Mouse (Mus musculus) kidney, embryonic 14.5 days (tissue): ENCODE results near the gene Adam33. TPM values are rescaled to one million over a fixed set of nuclear protein-coding genes. Genes with fewer than 3 reads are reported as not detected.
"Not testable (repeated sequence)": the region's sequence is repeated elsewhere in the genome, so short reads cannot be mapped to it uniquely, and the experiment has no call there.

Source experiments
- ATAC-seq: fragments of 200-750 bp; cut with Nextera tagmentation; 2 replicates; pipeline ENCODE4 v1.8.0; 2017; ENCODE audit warnings: moderate number of reproducible peaks, mild to moderate bottlenecking, moderate TSS enrichment, moderate library complexity; ENCODE audit not compliant: low FRiP score, low TSS enrichment
- H3K27ac ChIP-seq: fragments of 300-500 bp; sonication (generic); 2 replicates; pipeline ENCODE4 v1.5.1; 2014; ENCODE audit warnings: low read depth, mild to moderate bottlenecking, low read length, moderate library complexity, mixed read lengths
- H3K27me3 ChIP-seq: fragments of 300-500 bp; sonication (generic); 2 replicates; pipeline ENCODE4 v1.6.1; 2014; ENCODE audit warnings: mild to moderate bottlenecking, low read length; ENCODE audit not compliant: control insufficient read depth, insufficient read depth
- H3K36me3 ChIP-seq: fragments of 300-500 bp; sonication (generic); 2 replicates; pipeline ENCODE4 v1.6.1; 2014; ENCODE audit warnings: low read length, mixed read lengths; ENCODE audit not compliant: control insufficient read depth, insufficient read depth
- H3K4me1 ChIP-seq: fragments of 300-500 bp; sonication (generic); 2 replicates; pipeline ENCODE4 v1.6.1; 2014; ENCODE audit warnings: low read length, mixed read lengths; ENCODE audit not compliant: control insufficient read depth, insufficient read depth
- H3K4me2 ChIP-seq: fragments of 300-500 bp; sonication (generic); replicated peaks from 2 replicates; pipeline ENCODE4 v1.6.1; 2014; ENCODE audit warnings: low read depth, mild to moderate bottlenecking, low read length
- H3K4me3 ChIP-seq: fragments of 300-500 bp; sonication (generic); 2 replicates; pipeline ENCODE4 v1.5.1; 2014; ENCODE audit warnings: mild to moderate bottlenecking, low read length
- H3K9ac ChIP-seq: fragments of 300-500 bp; sonication (generic); 2 replicates; pipeline ENCODE4 v1.6.1; 2014; ENCODE audit warnings: low read depth, mild to moderate bottlenecking, low read length, moderate library complexity
- H3K9me3 ChIP-seq: fragments of 300-500 bp; sonication (generic); 2 replicates; pipeline ENCODE4 v1.6.1; 2016; ENCODE audit warnings: low read length; ENCODE audit not compliant: control insufficient read depth
- WGBS: fragments of 180-500 bp; shearing (Covaris S2); extraction: QIAGEN DNeasy Blood & Tissue Kit; methylation state at CpG from one replicate; pipeline ENCODE4 v1.1.7; 2014; 5-methylcytosine and 5-hydroxymethylcytosine counted together
- polyA plus RNA-seq: library from polyadenylated mRNA; unstranded; fragments of >200 nt; fragmentation: Nextera tagmentation; extraction: Ambion mirVana; gene quantifications from 2 replicates; pipeline ENCODE4 v1.2.1, GENCODE M21; 2014

Adam33 gene
- polyA plus RNA-seq, 1 experiment from 2014 or later, result 1.0 TPM

DNA sequence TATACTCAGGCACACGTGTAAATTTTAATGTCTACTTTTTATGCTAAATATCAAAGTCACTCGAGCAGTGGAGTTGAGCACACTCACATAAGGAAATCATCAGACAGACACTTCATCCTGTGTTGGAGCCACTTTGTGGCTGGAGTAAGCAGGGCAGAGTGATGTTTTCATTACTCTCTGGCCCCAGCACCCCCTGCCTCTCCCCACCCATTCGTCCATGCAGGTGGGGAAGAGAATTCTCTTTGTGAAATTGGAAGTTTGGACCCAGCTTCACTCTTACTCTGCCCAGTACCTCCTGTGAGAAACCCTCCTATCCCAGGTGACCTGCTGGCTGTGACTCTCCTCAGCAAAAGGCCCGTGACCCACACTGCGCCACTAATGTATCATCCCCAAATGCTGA lies 24.9 kb downstream of the Adam33 start:
- Histone ChIP-seq H3K4me1 (peaks cover 12% of the 10 kb centered on the region), H3K4me2 (no peak overlapping the region), H3K27me3 (peaks cover 28% of the 10 kb centered on the region), H3K9me3 (0 out of 2 replicates have a peak, but pooled peaks cover 3% of the 10 kb centered on the region), H3K9ac (no peak overlapping the region), H3K4me3 (no peak overlapping the region), H3K27ac (no peak overlapping the region), H3K36me3 (no peaks in the 10 kb centered on the region)
- 84% methylated on average over 5 of the region's 5 CpGs for WGBS
- ATAC-seq, result no peak

DNA sequence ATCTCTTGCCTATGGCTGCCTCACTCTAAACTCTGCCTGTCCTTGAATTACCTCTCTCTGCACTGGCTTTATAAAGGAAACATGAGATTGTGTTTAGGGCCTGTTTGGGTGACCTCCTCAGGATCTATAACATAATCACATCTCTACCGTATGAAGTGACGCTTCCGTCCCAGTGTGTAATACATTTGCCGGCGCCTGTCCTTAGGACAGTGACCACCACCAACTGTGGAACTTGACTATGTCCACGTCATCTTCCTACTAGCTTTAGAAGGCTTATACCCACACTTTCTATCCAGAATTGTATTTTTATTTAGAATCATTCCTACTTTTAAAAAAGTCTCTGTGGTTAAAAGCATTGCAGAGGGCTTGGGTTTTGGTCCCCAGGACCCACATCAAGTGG lies 25.4 kb downstream of the Adam33 start:
- H3K9ac ChIP-seq, result no peak overlapping the region

DNA sequence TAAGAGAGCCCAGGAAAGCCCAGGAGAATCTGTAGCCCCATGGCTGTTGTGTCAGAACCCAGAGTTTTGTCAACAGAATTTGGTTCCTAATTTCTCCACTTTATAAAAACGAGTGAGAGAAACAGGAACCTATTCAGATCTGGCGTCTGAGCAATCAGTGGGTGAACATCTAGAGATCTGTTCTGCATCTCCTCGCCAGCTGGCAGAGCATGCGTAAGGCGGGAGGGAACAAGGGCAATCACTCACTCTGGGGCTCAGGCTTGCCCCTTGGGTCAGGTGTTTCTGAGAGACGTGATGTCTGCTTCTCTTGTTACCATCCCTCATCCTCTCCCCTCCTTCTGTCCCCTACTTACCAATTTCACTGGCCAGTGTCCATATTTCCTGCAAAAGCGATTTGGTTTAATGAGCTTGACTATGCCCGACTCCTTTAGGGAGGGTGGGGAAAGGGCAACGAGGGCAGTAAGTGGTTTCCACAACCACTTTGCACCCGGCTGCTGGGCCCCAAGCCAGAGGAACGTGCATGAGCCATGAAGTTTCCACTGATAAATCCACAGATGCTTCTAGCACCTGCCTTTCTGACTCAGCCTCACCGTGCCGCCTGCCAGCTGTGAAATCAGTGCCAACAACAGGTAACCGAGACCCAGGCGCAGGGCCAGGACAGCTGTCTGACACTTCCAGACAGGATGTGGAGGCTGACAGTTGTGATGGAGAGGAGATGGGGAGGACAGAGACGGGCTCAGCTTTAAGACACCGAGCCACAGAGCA lies 26.2 kb downstream of the Adam33 start:
- no peak overlapping the region for H3K9ac ChIP-seq
- ATAC-seq, result no peak
- WGBS, result 38% methylated on average over 17 of the region's 17 CpGs

More for the DNA sequence above, 25.4 kb downstream of the Adam33 start:
- Histone ChIP-seq H3K27me3 (peaks cover 28% of the 10 kb centered on the region), H3K9me3 (0 out of 2 replicates have a peak, but pooled peaks cover 3% of the 10 kb centered on the region), H3K4me2 (no peak overlapping the region), H3K36me3 (no peaks in the 10 kb centered on the region), H3K4me1 (peaks cover 12% of the 10 kb centered on the region), H3K27ac (no peak overlapping the region), H3K4me3 (no peak overlapping the region)
- 90% methylated on average over 6 of the region's 6 CpGs for WGBS
- no peak for ATAC-seq

DNA sequence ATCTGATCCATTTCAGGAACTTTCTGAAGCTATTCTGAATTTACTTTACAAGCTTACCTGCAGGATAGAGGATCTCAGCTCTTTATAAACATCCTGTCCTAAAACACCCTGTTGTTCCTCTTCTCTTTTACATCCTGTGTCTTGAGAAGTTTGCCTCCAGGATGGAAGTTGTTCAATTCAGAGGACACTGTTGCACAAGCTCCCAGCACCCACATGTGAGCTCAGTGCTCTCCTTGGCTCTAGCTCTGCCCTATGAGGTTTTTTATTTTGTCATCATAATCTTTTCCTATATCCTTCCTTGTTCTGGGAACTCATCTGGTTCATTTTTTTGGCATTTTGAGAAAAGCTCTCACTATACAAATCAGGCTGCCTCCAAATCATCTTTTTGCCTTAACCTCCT lies 26.9 kb downstream of the Adam33 start:
- no peak for ATAC-seq
- Histone ChIP-seq H3K4me2 (no peak overlapping the region), H3K9ac (no peak overlapping the region), H3K36me3 (no peaks in the 10 kb centered on the region), H3K4me1 (peaks cover 9% of the 10 kb centered on the region), H3K4me3 (no peak overlapping the region), H3K9me3 (0 out of 2 replicates have a peak, but pooled peaks cover 3% of the 10 kb centered on the region), H3K27me3 (peaks cover 16% of the 10 kb centered on the region), H3K27ac (no peak overlapping the region)

More for the DNA sequence above, 26.2 kb downstream of the Adam33 start:
- H3K27ac ChIP-seq, result no peak overlapping the region
- H3K27me3 ChIP-seq, result peaks cover 21% of the 10 kb centered on the region
- H3K4me2 ChIP-seq, result no peak overlapping the region
- no peaks in the 10 kb centered on the region for H3K36me3 ChIP-seq
- H3K9me3 ChIP-seq, result 0 out of 2 replicates have a peak, but pooled peaks cover 3% of the 10 kb centered on the region
- no peak overlapping the region for H3K4me3 ChIP-seq
- peaks cover 12% of the 10 kb centered on the region for H3K4me1 ChIP-seq

DNA sequence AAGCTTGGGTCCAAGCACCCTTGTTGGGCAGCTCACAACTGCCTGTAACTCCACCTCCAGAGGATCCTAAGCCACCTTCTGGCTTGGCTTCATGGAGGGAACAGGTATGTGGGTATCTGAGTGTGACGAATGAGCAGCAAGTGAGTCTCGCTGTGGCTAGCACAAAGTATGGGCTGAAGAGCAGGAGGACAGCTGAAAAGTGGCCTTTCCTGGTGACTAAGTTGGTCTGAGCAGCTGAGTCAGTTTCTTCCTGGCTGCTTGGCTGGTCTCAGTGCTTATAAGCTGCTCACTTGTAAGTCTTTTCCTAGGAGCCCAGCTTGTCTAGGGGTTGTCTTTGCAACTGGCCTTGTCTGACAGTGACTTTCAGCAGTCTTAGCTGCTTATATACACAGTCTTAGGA lies 27.3 kb downstream of the Adam33 start:
- Histone ChIP-seq H3K27me3 (peaks cover 12% of the 10 kb centered on the region), H3K4me1 (peaks cover 5% of the 10 kb centered on the region), H3K27ac (no peak overlapping the region), H3K4me2 (no peak overlapping the region), H3K4me3 (no peak overlapping the region), H3K36me3 (no peaks in the 10 kb centered on the region), H3K9me3 (0 out of 2 replicates have a peak, but pooled peaks cover 3% of the 10 kb centered on the region), H3K9ac (no peak overlapping the region)
- ATAC-seq, result no peak
- 91% methylated on average over 2 of the region's 2 CpGs for WGBS

DNA sequence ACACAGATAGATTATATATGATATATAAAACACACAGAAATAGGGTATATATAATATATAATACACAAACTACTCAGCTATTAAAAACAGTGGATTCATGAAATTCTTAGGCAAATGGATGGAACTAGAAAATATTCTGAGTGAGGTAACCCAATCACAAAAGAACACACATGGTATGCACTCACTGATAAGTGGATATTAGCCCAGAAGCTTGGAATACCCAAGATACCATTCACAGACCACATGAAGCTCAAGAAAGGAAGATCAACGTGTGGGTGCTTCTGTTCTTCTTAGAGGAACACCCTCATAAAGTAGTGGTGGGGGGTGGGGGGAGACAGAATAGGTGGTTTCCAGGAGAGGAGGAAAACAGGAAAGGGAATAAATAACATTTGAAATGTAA lies 32.2 kb downstream of the Adam33 start:
- not testable (repeated sequence) for H3K4me2 ChIP-seq, H3K27ac ChIP-seq, H3K36me3 ChIP-seq, H3K9ac ChIP-seq, H3K27me3 ChIP-seq, H3K4me3 ChIP-seq, H3K4me1 ChIP-seq, ATAC-seq, H3K9me3 ChIP-seq
- WGBS, result 67% methylated on average over 1 of the region's 1 CpGs

DNA sequence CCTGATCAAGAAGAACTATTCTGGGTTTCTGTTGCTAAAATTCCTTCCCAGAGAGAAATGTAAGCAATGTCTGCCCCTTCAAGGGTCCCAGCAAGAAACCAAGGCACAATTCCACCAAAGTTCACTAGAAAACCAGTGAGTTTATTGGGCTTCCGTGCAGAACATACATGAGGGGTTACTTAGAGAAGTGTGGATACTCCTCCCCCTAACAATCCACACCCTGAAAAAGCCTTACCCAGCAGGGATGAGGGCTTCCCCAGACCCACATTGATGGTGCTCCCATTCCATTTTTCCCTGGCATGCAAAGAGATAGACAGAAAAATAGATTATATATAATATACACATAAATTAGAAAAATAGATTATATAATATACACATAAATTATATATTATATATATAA lies 32.6 kb downstream of the Adam33 start:
- H3K27ac ChIP-seq, result no peak overlapping the region
- H3K9ac ChIP-seq, result no peak overlapping the region
- no peak overlapping the region for H3K4me2 ChIP-seq
- ATAC-seq, result no peak
- H3K4me3 ChIP-seq, result no peak overlapping the region
- H3K27me3 ChIP-seq, result no peaks in the 10 kb centered on the region
- H3K36me3 ChIP-seq, result 0 out of 2 replicates have a peak, but pooled peaks cover 2% of the 10 kb centered on the region
- WGBS, result 96% methylated on average over 1 of the region's 1 CpGs
- 0 out of 2 replicates have a peak, but pooled peaks cover 3% of the 10 kb centered on the region for H3K9me3 ChIP-seq
- H3K4me1 ChIP-seq, result no peaks in the 10 kb centered on the region

DNA sequence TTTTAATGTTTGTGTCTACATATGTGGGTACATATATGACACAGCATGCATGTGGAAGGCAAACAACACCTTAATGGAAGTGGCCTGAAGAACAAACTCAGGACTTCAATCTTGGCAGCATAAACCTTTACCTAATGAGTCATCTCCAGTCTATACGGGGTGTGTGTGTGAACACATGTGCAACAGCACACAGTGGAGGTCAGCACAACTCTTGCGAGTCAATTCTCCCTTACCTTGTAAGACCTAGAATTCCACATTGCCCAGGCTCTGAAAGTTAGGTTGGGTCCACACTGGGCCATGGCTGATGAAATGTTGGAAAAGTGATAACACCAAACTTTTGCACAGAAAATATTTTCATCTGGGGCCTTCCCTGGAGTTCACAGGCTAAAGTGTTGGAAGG lies 33.1 kb downstream of the Adam33 start:
- Histone ChIP-seq H3K4me1 (no peaks in the 10 kb centered on the region), H3K9ac (no peak overlapping the region), H3K4me2 (no peak overlapping the region), H3K36me3 (peaks cover 6% of the 10 kb centered on the region; the same call in 1 of the 2 replicates), H3K9me3 (0 out of 2 replicates have a peak, but pooled peaks cover 3% of the 10 kb centered on the region), H3K27me3 (no peaks in the 10 kb centered on the region), H3K4me3 (no peak overlapping the region), H3K27ac (no peak overlapping the region)
- 95% methylated on average over 2 of the region's 2 CpGs for WGBS
- ATAC-seq, result no peak
